Comparison of ENCODE assay signal across 8 mouse cellular contexts in the genomic region with DNA sequence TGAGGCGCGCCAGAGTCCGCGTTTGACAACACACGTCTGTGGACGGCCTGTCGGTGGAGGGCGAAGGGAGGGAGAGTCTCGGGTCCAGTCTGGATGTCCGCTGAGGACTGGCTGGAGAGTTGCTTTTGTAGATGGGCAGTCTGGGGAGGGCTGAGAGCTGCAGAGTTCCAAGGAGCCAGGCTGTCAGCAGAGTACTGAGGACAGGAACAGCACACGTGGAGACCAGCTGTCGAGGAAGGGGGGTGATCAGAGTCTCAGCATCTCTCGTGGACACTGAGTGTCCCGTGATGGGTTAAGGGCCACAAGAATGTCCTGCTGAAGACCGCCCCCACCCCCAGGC. TPM values are rescaled to one million over a fixed set of nuclear protein-coding genes. Genes with fewer than 3 reads are reported as not detected.
A peak's percentile ranks its signal among the peaks of the same experiment; 100 is the strongest.
DNase-seq lines count a peak whose midpoint lies in the region; ATAC-seq and TF ChIP-seq lines count a peak whose summit lies in the region.

No protein-coding gene starts in this region.

- peak overlapping the region; percentile 93 for H3K4me2 ChIP-seq in forebrain, embryonic 14.5 days (ENCODE audit: low read length)
- peak overlapping the region; percentile 87 for H3K4me2 ChIP-seq in liver, embryonic 16.5 days (ENCODE audit: low read depth, low read length)

- no peak for TF ChIP-seq CTCF in C2C12 (IDR thresholded peaks at IDR 0.05; ENCODE audit: control insufficient read depth, insufficient read depth, insufficient read length)

- H3K36me3 ChIP-seq in C2C12 (ENCODE audit: control insufficient read depth, insufficient read depth) = peaks cover 34% of the 10 kb centered on the region
- peaks cover 23% of the 10 kb centered on the region for H3K36me3 ChIP-seq in forebrain, embryonic 14.5 days (ENCODE audit: control insufficient read depth, insufficient read depth, low read length)
- H3K36me3 ChIP-seq in liver, embryonic 16.5 days (ENCODE audit: control insufficient read depth, insufficient read depth) = peaks cover 6% of the 10 kb centered on the region

- H3K4me1 ChIP-seq in forebrain, embryonic 14.5 days (ENCODE audit: control insufficient read depth, insufficient read depth, low read length) = peaks cover 7% of the 10 kb centered on the region
- H3K4me1 ChIP-seq in liver, embryonic 16.5 days (ENCODE audit: control insufficient read depth, low read depth, low read length) = peaks cover 19% of the 10 kb centered on the region

- no peaks in the 10 kb centered on the region for H3K9me3 ChIP-seq in forebrain, embryonic 14.5 days (replicated peaks; ENCODE audit: control insufficient read depth, low read length)
- no peaks in the 10 kb centered on the region for H3K9me3 ChIP-seq in liver, embryonic 16.5 days (replicated peaks; ENCODE audit: control insufficient read depth, low read length)

- peak overlapping the region; percentile 57 for H3K4me3 ChIP-seq in C2C12 (ENCODE audit: insufficient read depth, poor library complexity, severe bottlenecking)
- peak overlapping the region; percentile 67 for H3K4me3 ChIP-seq in forebrain, embryonic 14.5 days (ENCODE audit: low read depth, low read length)
- peak overlapping the region; percentile 71 for H3K4me3 ChIP-seq in liver, embryonic 16.5 days (ENCODE audit: low read depth, low read length)

- no peaks in the 10 kb centered on the region for H3K27me3 ChIP-seq in C2C12 (ENCODE audit: control insufficient read depth, insufficient read depth, insufficient read length)
- H3K27me3 ChIP-seq in forebrain, embryonic 14.5 days (replicated peaks; ENCODE audit: control insufficient read depth, insufficient read depth, low read length) = no peaks in the 10 kb centered on the region
- H3K27me3 ChIP-seq in liver, embryonic 16.5 days (ENCODE audit: control insufficient read depth, insufficient read depth, low read depth, low read length) = no peaks in the 10 kb centered on the region

- H3K79me2 ChIP-seq in C2C12 (ENCODE audit: control insufficient read depth, insufficient read depth) = peaks cover 12% of the 10 kb centered on the region

- no peaks in the 10 kb centered on the region for H3K79me3 ChIP-seq in C2C12 (ENCODE audit: low read depth)

- peak overlapping the region; percentile 83 for H3K9ac ChIP-seq in forebrain, embryonic 14.5 days (ENCODE audit: low read length)
- peak overlapping the region; percentile 67 for H3K9ac ChIP-seq in liver, embryonic 16.5 days (ENCODE audit: low read depth, low read length)

- WGBS in forebrain, embryonic 14.5 days = 2% methylated on average over 15 of the region's 15 CpGs
- 7% methylated on average over 15 of the region's 15 CpGs for WGBS in liver, embryonic 16.5 days (ENCODE audit: insufficient replicate concordance)

- H3ac ChIP-seq in C2C12 (ENCODE audit: control insufficient read depth, insufficient read length, low read depth) = peak overlapping the region; percentile 89

- ATAC-seq in forebrain, embryonic 14.5 days = peak; percentile 62
- ATAC-seq in liver, embryonic 16.5 days (ENCODE audit: low read depth) = peak; percentile 1; the same call in 1 of the 2 replicates
- ATAC-seq in inflammation-experienced regulatory T-cells, adult 6 months = no peak

- H3K27ac ChIP-seq in forebrain, embryonic 14.5 days (ENCODE audit: low read depth, low read length) = 0 out of 2 replicates have a peak overlapping the region, but pooled peaks have one; percentile 48
- H3K27ac ChIP-seq in liver, embryonic 16.5 days (ENCODE audit: low read length) = peak overlapping the region; percentile 52

- peak; percentile 67 for DNase-seq in embryo, embryonic 10 days (ENCODE audit: low spot score)
- no peak for DNase-seq in embryo, embryonic 9.5 days (ENCODE audit: extremely low spot score)
- no peak for DNase-seq in forebrain, embryonic 14.5 days (ENCODE audit: low spot score)
- DNase-seq in adrenal gland, adult 2 months = no peak
- DNase-seq in thymus, postnatal 25 days = no peak

TF ChIP-seq in C2C12, 6 proteins besides CTCF, POLR2A, EP300 and RAD21:
- no peak for TF ChIP-seq MYOG (IDR thresholded peaks at IDR 0.05; ENCODE audit: control insufficient read depth, extremely low read depth, insufficient read length)

RNA-seq across cellular contexts. Expression of gene Farp2, which starts 0.4 kb away (rescaled TPM):
- 3.0 TPM for polyA plus RNA-seq in C2C12 (2012; fragmentation: generic; extraction: Trizol)
- polyA plus RNA-seq in forebrain, embryonic 14.5 days (2014; fragmentation: Nextera tagmentation; extraction: Ambion mirVana) = 2.9 and 3.7 TPM in 2 replicates
- polyA plus RNA-seq in liver, embryonic 16.5 days (2015; fragmentation: Nextera tagmentation; extraction: Ambion mirVana) = 1.9 and 2.3 TPM in 2 replicates
- polyA plus RNA-seq in inflammation-experienced regulatory T-cells, adult 6 months (2017; shearing (Covaris generic)) = 1 to 10 TPM in 1 of 3 experiments, under 1 TPM in 2; 0.71 to 2.2 (median 0.73) TPM
- 10 to 100 TPM; 17.0 to 21.7 TPM for total RNA-seq in adrenal gland, adult 2 months (2021)
- polyA plus RNA-seq in adrenal gland, adult 2 months (2012; rRNA removed) = 5.2 and 5.9 TPM in 2 replicates

RNA-seq across cellular contexts. Expression of gene Hdlbp, which starts 33.7 kb away (rescaled TPM):
- 134 TPM for polyA plus RNA-seq in C2C12 (2012; fragmentation: generic; extraction: Trizol)
- 63.8 and 73.8 TPM in 2 replicates for polyA plus RNA-seq in forebrain, embryonic 14.5 days (2014; fragmentation: Nextera tagmentation; extraction: Ambion mirVana)
- 75.0 and 76.6 TPM in 2 replicates for polyA plus RNA-seq in liver, embryonic 16.5 days (2015; fragmentation: Nextera tagmentation; extraction: Ambion mirVana)
- 10 to 100 TPM; 49.3 to 72.0 (median 49.7) TPM for polyA plus RNA-seq in inflammation-experienced regulatory T-cells, adult 6 months (2017; shearing (Covaris generic))
- total RNA-seq in adrenal gland, adult 2 months (2021) = 100 to 1,000 TPM; 314 to 430 TPM
- 40.4 and 51.2 TPM in 2 replicates for polyA plus RNA-seq in adrenal gland, adult 2 months (2012; rRNA removed)
